Mouse (Mus musculus) heart, embryonic 11.5 days (tissue): ENCODE data around the gene Ntrk1. TPM values are rescaled to one million over a fixed set of nuclear protein-coding genes. Genes with fewer than 3 reads are reported as not detected.

Source experiments
- ATAC-seq: fragments of 200-750 bp; cut with Nextera tagmentation; replicated peaks from 2 replicates; pipeline ENCODE4 v1.8.0; 2017; ENCODE audit warnings: moderate library complexity; ENCODE audit not compliant: insufficient number of reproducible peaks, low FRiP score, low TSS enrichment
- H3K27ac ChIP-seq: fragments of 300-500 bp; sonication (generic); 2 replicates; pipeline ENCODE4 v1.5.1; 2014; ENCODE audit warnings: mild to moderate bottlenecking, low read depth, low read length
- H3K27me3 ChIP-seq: fragments of 300-500 bp; sonication (generic); 2 replicates; pipeline ENCODE4 v1.6.1; 2014; ENCODE audit warnings: mild to moderate bottlenecking, low read length, mixed read lengths; ENCODE audit not compliant: control insufficient read depth, insufficient read depth
- H3K36me3 ChIP-seq: fragments of 300-500 bp; sonication (generic); 2 replicates; pipeline ENCODE4 v1.6.1; 2014; ENCODE audit warnings: mild to moderate bottlenecking, low read length, moderate library complexity, mixed read lengths; ENCODE audit not compliant: control insufficient read depth, insufficient read depth
- H3K4me1 ChIP-seq: fragments of 300-500 bp; sonication (generic); 2 replicates; pipeline ENCODE4 v1.6.1; 2014; ENCODE audit warnings: low read length; ENCODE audit not compliant: control insufficient read depth, insufficient read depth
- H3K4me2 ChIP-seq: fragments of 300-500 bp; sonication (generic); 2 replicates; pipeline ENCODE4 v1.6.1; 2014; ENCODE audit warnings: mild to moderate bottlenecking, moderate library complexity
- H3K4me3 ChIP-seq: fragments of 300-500 bp; sonication (generic); 2 replicates; pipeline ENCODE4 v1.5.1; 2014; ENCODE audit warnings: low read depth, low read length
- H3K9ac ChIP-seq: fragments of 300-500 bp; sonication (generic); 2 replicates; pipeline ENCODE4 v1.6.1; 2014; ENCODE audit warnings: mild to moderate bottlenecking, low read depth, low read length, moderate library complexity
- H3K9me3 ChIP-seq: fragments of 300-500 bp; sonication (generic); replicated peaks from 2 replicates; pipeline ENCODE4 v1.6.1; 2016; ENCODE audit warnings: low read length; ENCODE audit not compliant: control insufficient read depth
- WGBS: fragments of 180-500 bp; shearing (Covaris S2); extraction: QIAGEN DNeasy Blood & Tissue Kit; methylation state at CpG from one replicate; pipeline ENCODE4 v1.1.7; 2014; ENCODE audit not compliant: insufficient replicate concordance; 5-methylcytosine and 5-hydroxymethylcytosine counted together
- polyA plus RNA-seq: library from polyadenylated mRNA; unstranded; fragments of >200 nt; fragmentation: Nextera tagmentation; extraction: Ambion mirVana; gene quantifications from 2 replicates; pipeline ENCODE4 v1.2.1, GENCODE M21; 2014

The Ntrk1 gene
- polyA plus RNA-seq, 1 experiment from 2014 or later: 0.30 TPM

DNA sequence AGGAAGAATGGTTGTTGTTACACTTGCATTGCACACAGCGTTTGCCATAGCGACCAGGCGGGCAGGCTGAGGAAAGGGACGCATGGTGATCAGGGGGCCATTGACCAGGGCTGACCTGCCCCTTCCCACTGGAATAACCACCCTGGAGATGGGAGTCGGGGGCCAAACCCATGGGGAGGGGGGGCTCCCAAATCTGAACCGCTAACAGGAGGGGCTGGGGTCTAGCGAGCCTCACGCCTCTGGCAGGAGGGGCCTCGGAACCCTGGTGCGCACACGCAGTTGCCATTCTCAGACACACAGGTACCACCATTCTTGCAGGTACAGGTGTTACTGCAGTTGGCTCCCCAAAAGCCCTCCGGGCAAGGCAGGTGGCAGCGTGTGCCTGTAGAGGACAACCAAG is 41.1 kb downstream of the Ntrk1 start:
- Histone ChIP-seq H3K9ac (no peak overlapping the region), H3K27ac (no peak overlapping the region), H3K27me3 (peaks cover 31% of the 10 kb centered on the region), H3K4me3 (no peak overlapping the region), H3K4me1 (no peaks in the 10 kb centered on the region), H3K36me3 (no peaks in the 10 kb centered on the region; the same call in 1 of the 2 replicates), H3K9me3 (no peaks in the 10 kb centered on the region), H3K4me2 (no peak overlapping the region)
- 83% methylated on average over 13 of the region's 13 CpGs for WGBS
- ATAC-seq: no peak

DNA sequence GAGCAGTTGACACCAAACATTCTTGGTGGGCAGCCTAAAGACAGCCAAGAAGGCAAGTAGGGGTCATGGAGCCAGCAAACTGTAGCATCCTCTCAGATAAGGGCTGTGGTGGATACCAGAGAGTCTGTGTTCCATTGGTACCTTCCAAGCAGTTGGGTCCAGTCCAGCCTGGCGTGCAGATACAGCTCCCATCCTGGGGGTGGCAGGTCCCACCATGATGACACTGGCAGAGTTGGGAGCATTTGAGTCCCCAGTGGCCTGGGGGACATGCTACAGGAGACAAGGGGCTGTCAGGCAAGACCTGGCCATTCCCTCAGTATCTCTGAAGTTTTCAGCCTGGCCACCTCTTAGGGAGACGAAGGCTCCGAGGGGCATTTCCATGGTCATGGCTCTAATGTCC is 42.4 kb downstream of the Ntrk1 start:
- Histone ChIP-seq H3K9ac (no peak overlapping the region), H3K9me3 (no peaks in the 10 kb centered on the region), H3K4me2 (no peak overlapping the region), H3K36me3 (no peaks in the 10 kb centered on the region; the same call in 1 of the 2 replicates), H3K27ac (no peak overlapping the region), H3K27me3 (peaks cover 27% of the 10 kb centered on the region), H3K4me3 (no peak overlapping the region), H3K4me1 (no peaks in the 10 kb centered on the region)
- ATAC-seq: no peak
- 78% methylated on average over 3 of the region's 3 CpGs for WGBS

DNA sequence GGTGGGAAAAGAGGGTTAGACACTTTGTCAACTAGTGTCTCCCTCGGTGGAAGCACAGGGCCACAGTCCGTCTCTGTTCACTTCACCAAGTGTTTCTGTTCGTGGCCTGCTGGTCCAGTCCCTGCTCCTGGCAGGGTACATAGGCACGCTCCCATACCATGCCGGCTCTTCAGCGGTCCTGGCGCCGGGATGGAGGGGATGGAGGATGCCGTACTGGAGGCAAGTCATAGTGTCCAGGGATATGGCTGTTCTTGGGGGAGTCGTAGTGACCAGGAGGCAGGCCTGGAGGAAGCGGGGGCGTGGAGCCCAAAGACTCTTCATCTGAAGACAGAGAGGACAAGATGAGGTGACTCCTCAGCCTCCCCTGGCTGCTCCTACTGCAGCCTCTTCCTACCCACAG is 45.0 kb downstream of the Ntrk1 start:
- no peaks in the 10 kb centered on the region for H3K9me3 ChIP-seq
- H3K36me3 ChIP-seq: no peaks in the 10 kb centered on the region; the same call in 1 of the 2 replicates
- peaks cover 16% of the 10 kb centered on the region for H3K27me3 ChIP-seq
- ATAC-seq: no peak
- H3K4me2 ChIP-seq: no peak overlapping the region
- no peak overlapping the region for H3K9ac ChIP-seq
- 88% methylated on average over 12 of the region's 12 CpGs for WGBS
- H3K4me1 ChIP-seq: 0 out of 2 replicates have a peak, but pooled peaks cover 3% of the 10 kb centered on the region
- H3K27ac ChIP-seq: no peak overlapping the region
- no peak overlapping the region for H3K4me3 ChIP-seq

DNA sequence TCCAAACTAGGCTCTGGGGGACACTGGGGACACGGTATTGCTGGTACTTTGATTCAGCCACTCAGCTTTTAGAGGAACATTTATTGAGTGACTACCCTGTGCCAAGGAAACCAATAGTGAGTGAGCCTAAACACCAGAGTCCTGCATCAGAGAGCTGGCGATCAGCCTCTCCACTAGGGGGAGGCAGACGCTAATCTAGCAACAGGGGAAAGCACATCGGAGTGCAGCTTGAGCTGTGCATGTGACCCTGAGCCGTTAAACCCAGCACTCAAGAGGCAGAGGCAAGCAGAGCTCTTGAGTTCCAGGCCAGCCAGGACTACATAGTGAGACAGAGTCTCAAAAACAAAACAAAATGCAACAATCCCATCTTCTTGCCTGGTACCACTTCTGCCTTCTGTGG is 45.9 kb downstream of the Ntrk1 start:
- H3K27ac ChIP-seq: no peak overlapping the region
- no peak overlapping the region for H3K9ac ChIP-seq
- no peaks in the 10 kb centered on the region for H3K9me3 ChIP-seq
- WGBS: 14% methylated on average over 5 of the region's 5 CpGs
- ATAC-seq: no peak
- no peaks in the 10 kb centered on the region; the same call in 1 of the 2 replicates for H3K36me3 ChIP-seq
- H3K27me3 ChIP-seq: peaks cover 9% of the 10 kb centered on the region
- H3K4me1 ChIP-seq: 0 out of 2 replicates have a peak, but pooled peaks cover 3% of the 10 kb centered on the region
- no peak overlapping the region for H3K4me3 ChIP-seq
- H3K4me2 ChIP-seq: no peak overlapping the region

DNA sequence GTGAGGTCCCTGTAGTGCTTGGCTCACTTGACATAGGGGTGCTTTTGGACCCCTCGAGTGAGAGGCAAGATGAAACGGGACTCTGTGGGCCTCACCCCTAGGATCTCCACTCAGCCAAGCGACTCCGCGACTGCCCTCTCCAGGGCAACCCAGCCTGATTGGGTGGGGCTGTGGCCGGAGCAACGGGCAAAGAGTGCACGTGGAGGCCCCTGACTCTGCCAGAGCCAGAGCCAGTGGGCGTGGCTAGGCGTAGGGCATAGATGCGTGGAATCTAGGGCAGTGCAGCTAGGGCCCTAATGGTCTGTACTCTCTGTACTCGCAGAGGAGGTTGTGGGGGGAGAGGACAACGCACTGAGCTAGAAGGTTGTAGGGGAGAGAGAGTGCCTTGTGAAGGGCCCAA is 46.5 kb downstream of the Ntrk1 start, which contains the start of gene Lrrc71:
Lrrc71 (minus strand) TSS at position 195 of the 400 bp plus-strand sequence.
- no peak within 1 kb of the TSS for H3K9ac ChIP-seq
- no peaks in the 10 kb centered on the region; the same call in 1 of the 2 replicates for H3K36me3 ChIP-seq
- no peak within 1 kb of the TSS for H3K27ac ChIP-seq
- ATAC-seq: no peak
- H3K27me3 ChIP-seq: peaks cover 9% of the 10 kb centered on the region; the same call in 1 of the 2 replicates
- no peak within 1 kb of the TSS for H3K4me2 ChIP-seq
- H3K4me3 ChIP-seq: no peak within 1 kb of the TSS
- H3K4me1 ChIP-seq: 0 out of 2 replicates have a peak, but pooled peaks cover 3% of the 10 kb centered on the region
- whole genome bisulfite sequencing: 36% methylated on average over 13 of the region's 13 CpGs
- H3K9me3 ChIP-seq: no peaks in the 10 kb centered on the region

GRCm38 (mm10) chr3:87745036-87745659 is 49.8 kb downstream of the Ntrk1 start:
- ATAC-seq: no peak
- 26% methylated on average over 18 of the region's 18 CpGs for WGBS
- no peaks in the 10 kb centered on the region for H3K9me3 ChIP-seq
- H3K4me2 ChIP-seq: peak overlapping the region; percentile 56
- H3K4me3 ChIP-seq: peak overlapping the region; percentile 11
- H3K27me3 ChIP-seq: 0 out of 2 replicates have a peak, but pooled peaks cover 4% of the 10 kb centered on the region
- no peak overlapping the region for H3K9ac ChIP-seq
- H3K36me3 ChIP-seq: no peaks in the 10 kb centered on the region; the same call in none of the 2 replicates
- 0 out of 2 replicates have a peak, but pooled peaks cover 3% of the 10 kb centered on the region for H3K4me1 ChIP-seq
- no peak overlapping the region for H3K27ac ChIP-seq

DNA sequence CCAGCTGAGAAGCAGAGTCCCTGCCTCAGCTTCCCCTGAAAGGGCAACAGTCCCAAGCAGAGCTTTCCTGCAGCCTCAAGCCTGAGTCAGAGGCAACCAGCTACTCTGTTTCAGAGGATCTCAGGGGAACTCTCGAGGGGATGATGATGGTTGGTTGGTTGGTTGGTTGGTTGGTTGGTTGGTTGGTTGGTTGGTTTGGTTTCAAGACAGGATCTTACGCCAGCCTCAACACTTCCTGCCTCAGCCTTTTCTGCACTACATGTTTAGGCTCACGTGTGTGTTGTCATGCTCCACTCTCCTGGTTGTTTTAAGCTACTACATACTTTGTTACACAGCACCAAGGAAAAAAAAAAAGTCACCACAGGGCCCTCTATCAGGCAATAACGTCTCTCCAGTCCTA is 51.0 kb downstream of the Ntrk1 start:
- Histone ChIP-seq H3K27ac (no peak overlapping the region), H3K27me3 (0 out of 2 replicates have a peak, but pooled peaks cover 4% of the 10 kb centered on the region), H3K9me3 (no peaks in the 10 kb centered on the region), H3K9ac (no peak overlapping the region), H3K4me1 (0 out of 2 replicates have a peak, but pooled peaks cover 3% of the 10 kb centered on the region), H3K36me3 (no peaks in the 10 kb centered on the region; the same call in 1 of the 2 replicates), H3K4me3 (no peak overlapping the region), H3K4me2 (no peak overlapping the region)
- WGBS: 84% methylated on average over 4 of the region's 4 CpGs
- no peak for ATAC-seq

DNA sequence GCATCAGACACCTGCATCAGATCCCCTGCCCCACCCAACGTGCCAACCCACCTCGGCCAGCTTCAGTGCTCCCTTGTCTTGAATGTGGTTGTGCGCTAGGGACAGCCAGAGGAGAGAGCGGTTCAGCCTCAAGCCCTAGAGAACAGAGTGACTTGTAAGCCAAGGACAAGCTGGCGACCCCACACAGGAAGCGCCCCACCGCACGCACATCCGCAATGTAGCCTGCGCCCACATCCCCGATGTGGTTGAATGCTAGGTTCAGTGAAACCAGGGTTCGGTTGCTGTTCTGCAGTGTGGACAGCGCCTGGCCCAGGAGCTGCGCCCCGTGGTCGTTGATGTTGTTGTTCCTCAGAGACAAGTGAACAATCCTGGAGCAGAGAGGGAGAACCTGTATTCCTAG is 52.2 kb downstream of the Ntrk1 start:
- no peaks in the 10 kb centered on the region for H3K9me3 ChIP-seq
- no peak overlapping the region for H3K4me2 ChIP-seq
- 80% methylated on average over 16 of the region's 16 CpGs for WGBS
- no peak overlapping the region for H3K4me3 ChIP-seq
- no peak overlapping the region for H3K9ac ChIP-seq
- 0 out of 2 replicates have a peak, but pooled peaks cover 4% of the 10 kb centered on the region for H3K27me3 ChIP-seq
- 0 out of 2 replicates have a peak, but pooled peaks cover 3% of the 10 kb centered on the region for H3K4me1 ChIP-seq
- ATAC-seq: no peak
- H3K27ac ChIP-seq: no peak overlapping the region
- H3K36me3 ChIP-seq: peaks cover 5% of the 10 kb centered on the region; the same call in 1 of the 2 replicates
